Mouse (Mus musculus) liver, embryonic 16.5 days (tissue): ENCODE data around the gene Hspa1a. TPM values are rescaled to one million over a fixed set of nuclear protein-coding genes. Genes with fewer than 3 reads are reported as not detected.
"Not testable (repeated sequence)": the region's sequence is repeated elsewhere in the genome, so short reads cannot be mapped to it uniquely, and the experiment has no call there.

Experiments
- ATAC-seq: fragments of 200-750 bp; cut with Nextera tagmentation; 2 replicates; pipeline ENCODE4 v1.8.0; 2017; ENCODE audit warnings: low read depth, mild to moderate bottlenecking, moderate number of reproducible peaks, moderate library complexity
- H3K27ac ChIP-seq: fragments of 300-500 bp; sonication (generic); 2 replicates; pipeline ENCODE4 v1.5.1; 2014; ENCODE audit warnings: mild to moderate bottlenecking, low read length
- H3K27me3 ChIP-seq: fragments of 300-500 bp; sonication (generic); 2 replicates; pipeline ENCODE4 v1.6.1; 2014; ENCODE audit warnings: low read depth, low read length, mixed read lengths; ENCODE audit not compliant: control insufficient read depth, insufficient read depth
- H3K36me3 ChIP-seq: fragments of 300-500 bp; sonication (generic); 2 replicates; pipeline ENCODE4 v1.6.1; 2014; ENCODE audit warnings: mild to moderate bottlenecking; ENCODE audit not compliant: control insufficient read depth, insufficient read depth
- H3K4me1 ChIP-seq: fragments of 300-500 bp; sonication (generic); 2 replicates; pipeline ENCODE4 v1.6.1; 2014; ENCODE audit warnings: low read depth, low read length, mixed read lengths; ENCODE audit not compliant: control insufficient read depth
- H3K4me2 ChIP-seq: fragments of 300-500 bp; sonication (generic); 2 replicates; pipeline ENCODE4 v1.6.1; 2014; ENCODE audit warnings: low read depth, low read length, mixed read lengths
- H3K4me3 ChIP-seq: fragments of 300-500 bp; sonication (generic); 2 replicates; pipeline ENCODE4 v1.5.1; 2014; ENCODE audit warnings: low read depth, mild to moderate bottlenecking, low read length
- H3K9ac ChIP-seq: fragments of 300-500 bp; sonication (generic); 2 replicates; pipeline ENCODE4 v1.6.1; 2014; ENCODE audit warnings: low read depth, low read length
- H3K9me3 ChIP-seq: fragments of 300-500 bp; sonication (generic); replicated peaks from 2 replicates; pipeline ENCODE4 v1.6.1; 2016; ENCODE audit warnings: low read length; ENCODE audit not compliant: control insufficient read depth
- WGBS: fragments of 180-500 bp; shearing (Covaris S2); extraction: QIAGEN DNeasy Blood & Tissue Kit; methylation state at CpG from one replicate; pipeline ENCODE4 v1.1.7; 2014; ENCODE audit not compliant: insufficient replicate concordance; 5-methylcytosine and 5-hydroxymethylcytosine counted together
- polyA plus RNA-seq: library from polyadenylated mRNA; unstranded; fragments of >200 nt; fragmentation: Nextera tagmentation; extraction: Ambion mirVana; gene quantifications from 2 replicates; pipeline ENCODE4 v1.2.1, GENCODE M21; 2015

The Hspa1a gene
- polyA plus RNA-seq, 1 experiment from 2014 or later: 0.87 TPM

- peak overlapping the region; percentile 82 for H3K4me3 ChIP-seq
These were observed 31.3 kb upstream of the Hspa1a start for GRCm38 (mm10) chr17:35003022-35003838.

GRCm38 (mm10) chr17:35002153-35002865 lies 30.4 kb upstream of the Hspa1a start:
- Histone ChIP-seq H3K36me3 (peaks cover 31% of the 10 kb centered on the region), H3K4me1 (peaks cover 40% of the 10 kb centered on the region), H3K9ac (peak overlapping the region; percentile 95), H3K27me3 (no peaks in the 10 kb centered on the region), H3K4me3 (peak overlapping the region; percentile 82), H3K27ac (peak overlapping the region; percentile 97), H3K9me3 (no peaks in the 10 kb centered on the region), H3K4me2 (peak overlapping the region; percentile 95)
- peak; percentile 11; the same call in 1 of the 2 replicates for ATAC-seq
- 2% methylated on average over 12 of the region's 12 CpGs for WGBS

More at GRCm38 (mm10) chr17:35003022-35003838, 31.3 kb upstream of the Hspa1a start:
- H3K27ac ChIP-seq: peak overlapping the region; percentile 97
- no peak for ATAC-seq
- H3K9me3 ChIP-seq: no peaks in the 10 kb centered on the region
- H3K9ac ChIP-seq: peak overlapping the region; percentile 95
- H3K4me2 ChIP-seq: peak overlapping the region; percentile 95
- peaks cover 31% of the 10 kb centered on the region for H3K36me3 ChIP-seq
- H3K4me1 ChIP-seq: peaks cover 32% of the 10 kb centered on the region
- H3K27me3 ChIP-seq: no peaks in the 10 kb centered on the region
- WGBS: 35% methylated on average over 9 of the region's 9 CpGs

- Histone ChIP-seq H3K9me3 (no peaks in the 10 kb centered on the region), H3K27me3 (no peaks in the 10 kb centered on the region), H3K4me3 (peak overlapping the region; percentile 82), H3K9ac (peak overlapping the region; percentile 95), H3K4me2 (peak overlapping the region; percentile 95), H3K36me3 (peaks cover 31% of the 10 kb centered on the region), H3K4me1 (peaks cover 46% of the 10 kb centered on the region), H3K27ac (peak overlapping the region; percentile 97)
- peak; percentile 6 for ATAC-seq
- WGBS: under 1% methylated on average over 35 of the region's 35 CpGs
These were observed 29.6 kb upstream of the Hspa1a start for GRCm38 (mm10) chr17:35001452-35002152.

- Histone ChIP-seq H3K4me1 (peaks cover 49% of the 10 kb centered on the region), H3K27ac (peak within 1 kb of the TSS; percentile 97)
- WGBS: under 1% methylated on average over 77 of the region's 83 CpGs
These were observed 28.9 kb upstream of the Hspa1a start, which contains the start of gene Vars for GRCm38 (mm10) chr17:35000717-35001451. TSS of gene Vars (plus strand) at chr17:35000987.

GRCm38 (mm10) chr17:34999871-35000716 lies 28.1 kb upstream of the Hspa1a start:
- Histone ChIP-seq H3K4me1 (peaks cover 49% of the 10 kb centered on the region), H3K4me3 (peak overlapping the region; percentile 82), H3K4me2 (peak overlapping the region; percentile 95), H3K9ac (peak overlapping the region; percentile 95), H3K36me3 (peaks cover 21% of the 10 kb centered on the region), H3K27ac (peak overlapping the region; percentile 97)
- peak; percentile 20; the same call in 1 of the 2 replicates for ATAC-seq
- not testable (repeated sequence) for H3K9me3 ChIP-seq, H3K27me3 ChIP-seq
- WGBS: 6% methylated on average over 28 of the region's 32 CpGs

More at GRCm38 (mm10) chr17:35000717-35001451, 28.9 kb upstream of the Hspa1a start, which contains the start of gene Vars:
- Histone ChIP-seq H3K9ac (peak within 1 kb of the TSS; percentile 95), H3K4me3 (peak within 1 kb of the TSS; percentile 82), H3K9me3 (no peaks in the 10 kb centered on the region), H3K27me3 (no peaks in the 10 kb centered on the region), H3K36me3 (peaks cover 29% of the 10 kb centered on the region), H3K4me2 (peak within 1 kb of the TSS; percentile 95)
- peak; percentile 83 for ATAC-seq

- peak overlapping the region; percentile 95 for H3K27ac ChIP-seq
- peaks cover 10% of the 10 kb centered on the region for H3K36me3 ChIP-seq
- H3K4me3 ChIP-seq: peak overlapping the region; percentile 82
- peaks cover 43% of the 10 kb centered on the region for H3K4me1 ChIP-seq
- peak overlapping the region; percentile 82 for H3K9ac ChIP-seq
- H3K4me2 ChIP-seq: peak overlapping the region; percentile 95
- WGBS: 62% methylated on average over 15 of the region's 15 CpGs
- no peaks in the 10 kb centered on the region for H3K9me3 ChIP-seq
- ATAC-seq: no peak
- no peaks in the 10 kb centered on the region for H3K27me3 ChIP-seq
These were observed 26.8 kb upstream of the Hspa1a start for GRCm38 (mm10) chr17:34998526-34999430.

GRCm38 (mm10) chr17:34997142-34997483 lies 25.2 kb upstream of the Hspa1a start:
- peak overlapping the region; percentile 82; the same call in 1 of the 2 replicates for H3K9ac ChIP-seq
- H3K4me2 ChIP-seq: peak overlapping the region; percentile 95
- peaks cover 28% of the 10 kb centered on the region for H3K4me1 ChIP-seq
- peaks cover 10% of the 10 kb centered on the region for H3K36me3 ChIP-seq
- H3K4me3 ChIP-seq: peak overlapping the region; percentile 82
- H3K9me3 ChIP-seq: no peaks in the 10 kb centered on the region
- peak overlapping the region; percentile 51 for H3K27ac ChIP-seq
- H3K27me3 ChIP-seq: no peaks in the 10 kb centered on the region
- 63% methylated on average over 5 of the region's 5 CpGs for WGBS
- no peak for ATAC-seq
